Mouse (Mus musculus) urinary bladder, postnatal 25 days (tissue): ENCODE measurements around the gene Atg5.

Experiments used
- DNase-seq: peaks from one replicate; pipeline ENCODE4 v3.0.0; 2022; ENCODE audit warnings: low spot score

Gene Atg5

GRCm38 (mm10) chr10:44353467-44353866 lies 85.3 kb downstream of the Atg5 start:
- DNase-seq, result no peak

- DNase-seq, result no peak
These were observed 86.2 kb downstream of the Atg5 start for GRCm38 (mm10) chr10:44354393-44354792.

GRCm38 (mm10) chr10:44355216-44355615 lies 87.1 kb downstream of the Atg5 start:
- DNase-seq, result no peak

GRCm38 (mm10) chr10:44356625-44357024 lies 88.5 kb downstream of the Atg5 start:
- DNase-seq, result no peak

- DNase-seq, result no peak
These were observed 89.2 kb downstream of the Atg5 start for GRCm38 (mm10) chr10:44357316-44357715.

GRCm38 (mm10) chr10:44358816-44359215 lies 90.7 kb downstream of the Atg5 start:
- no peak for DNase-seq

- DNase-seq, result no peak
These were observed 92.5 kb downstream of the Atg5 start for GRCm38 (mm10) chr10:44360632-44361031.

GRCm38 (mm10) chr10:44362435-44362834 lies 94.3 kb downstream of the Atg5 start:
- DNase-seq, result no peak

GRCm38 (mm10) chr10:44362846-44363245 lies 94.7 kb downstream of the Atg5 start:
- DNase-seq, result no peak

- no peak for DNase-seq
These were observed 98.0 kb downstream of the Atg5 start for GRCm38 (mm10) chr10:44366186-44366585.

GRCm38 (mm10) chr10:44367043-44367442 lies 98.9 kb downstream of the Atg5 start:
- no peak for DNase-seq

GRCm38 (mm10) chr10:44368596-44368995 lies 100.4 kb downstream of the Atg5 start:
- no peak for DNase-seq

- no peak for DNase-seq
These were observed 102.5 kb downstream of the Atg5 start for GRCm38 (mm10) chr10:44370666-44371065.

GRCm38 (mm10) chr10:44372210-44372609 lies 104.1 kb downstream of the Atg5 start:
- no peak for DNase-seq

- no peak for DNase-seq
These were observed 106.5 kb downstream of the Atg5 start for GRCm38 (mm10) chr10:44374678-44375077.

- DNase-seq, result no peak
These were observed 107.3 kb downstream of the Atg5 start for GRCm38 (mm10) chr10:44375501-44375900.

GRCm38 (mm10) chr10:44377821-44378220 lies 109.7 kb downstream of the Atg5 start:
- no peak for DNase-seq

GRCm38 (mm10) chr10:44378403-44378802 lies 110.2 kb downstream of the Atg5 start:
- no peak for DNase-seq

- DNase-seq, result peak; percentile 12
These were observed 112.5 kb downstream of the Atg5 start for GRCm38 (mm10) chr10:44380476-44381208.

- DNase-seq, result peak; percentile 84
These were observed 113.2 kb downstream of the Atg5 start for GRCm38 (mm10) chr10:44381397-44381796.

GRCm38 (mm10) chr10:44381948-44382347 lies 113.8 kb downstream of the Atg5 start:
- no peak for DNase-seq

- DNase-seq, result no peak
These were observed 115.1 kb downstream of the Atg5 start for GRCm38 (mm10) chr10:44383213-44383612.

- no peak for DNase-seq
These were observed 117.1 kb downstream of the Atg5 start for GRCm38 (mm10) chr10:44385227-44385626.

GRCm38 (mm10) chr10:44388706-44389233 lies 120.6 kb downstream of the Atg5 start:
- no peak for DNase-seq
